ENCODE assay signal across 28 mouse cellular contexts in genomic region chr5:124380121-124380520, GRCm38 (mm10).
"Had no signal": no experiment of that assay in that cellular context is flagged by ENCODE, and none has a peak within 500 bp of the region (broad histone marks: within the 10 kb centered on the region; RNA-seq: fewer than 3 reads in every experiment).

No protein-coding gene starts in this region.

- DNase-seq: left cerebral cortex, postnatal 4 days; liver; liver, embryonic 13.5 days; liver, postnatal 0 days; lung, adult 18-20 months; lung, adult 2 months; lung, embryonic 14.5 days; lung, postnatal 10 days; lung, postnatal 14 days; lung, postnatal 36 days; lung, postnatal 4 days; midbrain, embryonic 14.5 days had no signal

- H3K4me1 ChIP-seq: limb, embryonic 10.5 days; limb, embryonic 12.5 days; limb, embryonic 13.5 days; limb, embryonic 15.5 days; liver, embryonic 12.5 days; liver, embryonic 13.5 days; liver, embryonic 15.5 days; lung, embryonic 15.5 days; midbrain, embryonic 10.5 days; midbrain, embryonic 12.5 days; midbrain, embryonic 13.5 days; midbrain, embryonic 15.5 days; neural tube, embryonic 12.5 days had no signal

- H3K9ac ChIP-seq: limb, embryonic 12.5 days; limb, embryonic 13.5 days; limb, embryonic 15.5 days; liver, embryonic 12.5 days; liver, embryonic 13.5 days; liver, embryonic 14.5 days; liver, embryonic 15.5 days; liver, postnatal 0 days; lung, embryonic 14.5 days; lung, embryonic 15.5 days; midbrain, embryonic 12.5 days; midbrain, embryonic 13.5 days; midbrain, embryonic 15.5 days; neural tube, embryonic 12.5 days had no signal

- H3K9me3 ChIP-seq: limb, embryonic 10.5 days; limb, embryonic 12.5 days; limb, embryonic 13.5 days; limb, embryonic 15.5 days; liver, embryonic 12.5 days; liver, embryonic 13.5 days; liver, embryonic 15.5 days; lung, embryonic 15.5 days; megakaryocyte, embryonic 14.5 days; midbrain, embryonic 10.5 days; midbrain, embryonic 12.5 days; midbrain, embryonic 13.5 days; midbrain, embryonic 15.5 days; neural tube, embryonic 12.5 days had no signal

- H3K27ac ChIP-seq: limb, embryonic 10.5 days; limb, embryonic 12.5 days; limb, embryonic 13.5 days; limb, embryonic 15.5 days; liver, embryonic 12.5 days; liver, embryonic 13.5 days; liver, embryonic 14.5 days; liver, embryonic 15.5 days; lung, embryonic 15.5 days; macrophage; midbrain, embryonic 10.5 days; midbrain, embryonic 12.5 days; midbrain, embryonic 13.5 days; midbrain, embryonic 15.5 days; neural tube, embryonic 12.5 days had no signal

- H3K27me3 ChIP-seq: limb, embryonic 12.5 days; limb, embryonic 13.5 days; limb, embryonic 15.5 days; liver, embryonic 12.5 days; liver, embryonic 13.5 days; liver, embryonic 15.5 days; lung, embryonic 15.5 days; megakaryocyte, embryonic 14.5 days; midbrain, embryonic 12.5 days; midbrain, embryonic 13.5 days; midbrain, embryonic 15.5 days; neural tube, embryonic 12.5 days had no signal

- H3K4me3 ChIP-seq: limb, embryonic 10.5 days; limb, embryonic 12.5 days; limb, embryonic 13.5 days; limb, embryonic 15.5 days; liver, embryonic 12.5 days; liver, embryonic 13.5 days; liver, embryonic 15.5 days; lung, embryonic 15.5 days; megakaryocyte, embryonic 14.5 days; midbrain, embryonic 10.5 days; midbrain, embryonic 12.5 days; midbrain, embryonic 13.5 days; midbrain, embryonic 15.5 days; myocyte; neural tube, embryonic 12.5 days had no signal
